Mouse (Mus musculus): ENCODE data around the gene Gm49320. TPM values are rescaled to one million over a fixed set of nuclear protein-coding genes. Genes with fewer than 3 reads are reported as not detected.

Gm49320 gene
- polyA plus RNA-seq, 1 experiment from 2014 or later: 0.68 TPM

DNA sequence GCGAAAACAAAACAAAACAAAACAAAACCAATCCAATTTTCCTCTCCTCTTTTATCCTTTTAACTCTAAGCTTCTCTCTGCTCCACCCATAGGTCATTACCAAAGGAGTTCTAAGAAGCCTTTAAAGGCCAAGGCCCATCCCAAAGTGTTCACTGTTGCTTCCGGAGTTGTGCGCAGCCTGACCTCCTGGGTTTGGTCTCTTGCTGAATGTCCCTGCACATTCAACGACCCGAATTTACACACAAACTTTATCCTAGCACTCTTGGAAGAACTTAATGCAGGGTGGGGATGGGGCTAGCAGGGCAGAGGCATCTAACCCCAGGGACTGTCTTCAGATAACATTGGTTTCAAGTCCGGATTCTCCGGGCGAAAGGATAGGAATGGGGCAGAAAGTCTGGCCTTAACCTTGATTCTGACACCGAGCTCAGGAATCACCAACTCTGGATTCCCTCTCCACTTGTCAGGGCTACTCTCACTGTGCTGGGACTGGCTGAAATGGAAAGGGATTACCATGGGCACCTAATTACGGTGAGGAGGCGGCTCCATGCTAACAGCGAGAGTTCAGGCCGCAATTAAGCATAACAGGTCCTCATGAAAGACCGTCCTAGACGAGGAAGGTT is 741 bp upstream of the Gm49320 start:
- peak overlapping the region; percentile 58 for H3K4me2 ChIP-seq (ENCODE audit: low read depth, severe bottlenecking)
- H3K9ac ChIP-seq (ENCODE audit: low read length): peak overlapping the region; percentile 81
- H3K27ac ChIP-seq (replicated peaks; ENCODE audit: low read depth, low read length): peak overlapping the region; percentile 91
- 23% methylated on average over 15 of the region's 15 CpGs for WGBS
- peak; percentile 41 for DNase-seq (ENCODE audit: low spot score)
- H3K4me3 ChIP-seq (ENCODE audit: low read depth, low read length): peak overlapping the region; percentile 90
- no peaks in the 10 kb centered on the region for H3K27me3 ChIP-seq (ENCODE audit: control insufficient read depth, insufficient read depth, low read length)
- H3K36me3 ChIP-seq (ENCODE audit: control insufficient read depth, insufficient read depth, low read length): peaks cover 4% of the 10 kb centered on the region
- ATAC-seq (ENCODE audit: insufficient number of reproducible peaks, low FRiP score, low TSS enrichment, low read depth): no peak
- H3K9me3 ChIP-seq (ENCODE audit: control insufficient read depth, low read length): no peaks in the 10 kb centered on the region; the same call in 1 of the 2 replicates
- peaks cover 12% of the 10 kb centered on the region for H3K4me1 ChIP-seq (ENCODE audit: control insufficient read depth, insufficient read depth, low read length)

DNA sequence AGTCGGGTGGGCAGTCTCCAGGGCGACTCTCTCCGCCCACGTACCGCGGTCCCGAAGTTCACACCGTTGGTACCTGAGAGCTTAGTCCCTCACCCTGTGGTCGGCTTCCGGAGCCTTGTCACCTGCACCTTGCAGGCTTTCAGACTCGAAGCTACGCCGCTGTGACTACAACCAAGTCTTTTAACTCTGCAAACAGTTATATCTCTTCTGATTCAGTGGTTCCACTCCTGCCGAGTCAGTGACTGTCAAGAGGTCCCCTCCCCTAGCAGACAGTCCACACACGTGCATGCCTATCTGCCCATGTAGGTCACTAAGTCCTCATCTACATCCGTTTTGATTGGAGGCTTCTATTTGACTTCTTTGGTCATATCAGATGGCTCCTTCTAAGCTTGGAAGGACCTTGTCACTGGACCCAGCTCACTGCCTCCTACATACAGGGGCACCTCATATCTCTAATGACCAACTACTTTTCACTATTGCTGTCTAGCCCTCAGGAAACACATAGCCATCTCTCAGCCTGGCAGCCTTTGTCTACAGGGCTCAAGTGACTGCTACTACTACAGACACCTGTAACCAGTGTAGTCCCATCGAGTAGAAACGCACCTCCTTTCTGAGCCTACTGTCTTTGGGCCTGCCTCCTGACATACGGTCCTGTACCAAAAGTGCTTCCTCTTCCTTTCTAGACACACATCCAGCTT is 677 bp downstream of the Gm49320 start:
- 16% methylated on average over 19 of the region's 19 CpGs for WGBS
- DNase-seq (ENCODE audit: low spot score): no peak

DNA sequence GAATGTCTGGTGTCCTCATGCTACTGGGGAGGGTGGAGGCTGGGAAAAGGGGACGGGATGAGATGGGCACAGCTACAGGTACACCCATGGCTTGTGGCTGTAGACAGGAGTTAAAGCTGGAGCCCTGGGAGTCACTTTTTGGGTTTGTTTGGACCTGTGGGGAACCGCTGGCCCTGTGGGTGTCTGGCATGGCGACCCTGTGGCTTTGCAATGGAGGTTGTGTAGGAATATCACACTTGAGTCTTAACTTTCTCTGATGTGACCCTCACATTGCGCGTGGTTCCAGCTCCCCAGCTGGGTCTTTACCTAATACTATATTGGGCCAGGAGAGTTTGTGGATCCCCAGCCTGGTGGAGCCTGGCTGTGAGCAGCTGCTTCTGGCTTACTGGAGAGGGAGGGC is 6.4 kb downstream of the Gm49320 start:
- H3K27me3 ChIP-seq (ENCODE audit: control insufficient read depth, insufficient read depth, low read length): no peaks in the 10 kb centered on the region
- no peak for ATAC-seq (ENCODE audit: insufficient number of reproducible peaks, low FRiP score, low TSS enrichment, low read depth)
- H3K9ac ChIP-seq (ENCODE audit: low read length): no peak overlapping the region
- H3K4me2 ChIP-seq (ENCODE audit: low read depth, severe bottlenecking): no peak overlapping the region
- peaks cover 30% of the 10 kb centered on the region for H3K36me3 ChIP-seq (ENCODE audit: control insufficient read depth, insufficient read depth, low read length)
- no peak for DNase-seq (ENCODE audit: low spot score)
- H3K4me3 ChIP-seq (ENCODE audit: low read depth, low read length): no peak overlapping the region
- no peak overlapping the region for H3K27ac ChIP-seq (replicated peaks; ENCODE audit: low read depth, low read length)
- 92% methylated on average over 5 of the region's 5 CpGs for WGBS
- no peaks in the 10 kb centered on the region; the same call in 1 of the 2 replicates for H3K9me3 ChIP-seq (ENCODE audit: control insufficient read depth, low read length)
- H3K4me1 ChIP-seq (ENCODE audit: control insufficient read depth, insufficient read depth, low read length): peaks cover 10% of the 10 kb centered on the region

More for the DNA sequence above, 677 bp downstream of the Gm49320 start:
- Histone ChIP-seq H3K36me3 (ENCODE audit: control insufficient read depth, insufficient read depth, low read length) (peaks cover 14% of the 10 kb centered on the region), H3K9me3 (ENCODE audit: control insufficient read depth, low read length) (no peaks in the 10 kb centered on the region; the same call in 1 of the 2 replicates), H3K4me1 (ENCODE audit: control insufficient read depth, insufficient read depth, low read length) (peaks cover 12% of the 10 kb centered on the region), H3K27ac (replicated peaks; ENCODE audit: low read depth, low read length) (no peak overlapping the region; the same call in 1 of the 2 replicates), H3K9ac (ENCODE audit: low read length) (peak overlapping the region; percentile 85), H3K27me3 (ENCODE audit: control insufficient read depth, insufficient read depth, low read length) (no peaks in the 10 kb centered on the region), H3K4me3 (ENCODE audit: low read depth, low read length) (peak overlapping the region; percentile 90), H3K4me2 (ENCODE audit: low read depth, severe bottlenecking) (peak overlapping the region; percentile 91)
- peak; percentile 4; the same call in 1 of the 2 replicates for ATAC-seq (ENCODE audit: insufficient number of reproducible peaks, low FRiP score, low TSS enrichment, low read depth)

DNA sequence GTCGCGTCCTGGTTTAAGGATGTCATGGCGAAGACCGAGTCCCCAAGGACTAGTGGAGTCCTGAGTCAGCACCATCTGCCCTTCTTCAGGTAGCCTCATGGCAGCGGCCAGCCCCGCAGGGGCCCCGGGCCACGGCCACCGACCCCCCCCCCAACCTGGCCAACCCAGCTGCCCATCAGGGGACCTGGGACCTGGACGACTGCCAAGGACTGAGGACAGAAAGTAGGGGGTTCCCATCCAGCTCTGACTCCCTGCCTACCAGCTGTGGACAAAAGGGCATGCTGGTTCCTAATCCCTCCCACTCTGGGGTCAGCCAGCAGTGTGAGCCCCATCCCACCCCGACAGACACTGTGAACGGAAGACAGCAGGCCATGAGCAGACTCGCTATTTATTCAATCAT is 7.1 kb downstream of the Gm49320 start:
- Histone ChIP-seq H3K36me3 (ENCODE audit: control insufficient read depth, insufficient read depth, low read length) (peaks cover 30% of the 10 kb centered on the region), H3K4me2 (ENCODE audit: low read depth, severe bottlenecking) (no peak overlapping the region), H3K4me1 (ENCODE audit: control insufficient read depth, insufficient read depth, low read length) (peaks cover 7% of the 10 kb centered on the region; the same call in 1 of the 2 replicates), H3K9me3 (ENCODE audit: control insufficient read depth, low read length) (no peaks in the 10 kb centered on the region; the same call in 1 of the 2 replicates), H3K9ac (ENCODE audit: low read length) (no peak overlapping the region), H3K27me3 (ENCODE audit: control insufficient read depth, insufficient read depth, low read length) (no peaks in the 10 kb centered on the region), H3K27ac (replicated peaks; ENCODE audit: low read depth, low read length) (no peak overlapping the region), H3K4me3 (ENCODE audit: low read depth, low read length) (no peak overlapping the region)
- DNase-seq (ENCODE audit: low spot score) (no peak), ATAC-seq (ENCODE audit: insufficient number of reproducible peaks, low FRiP score, low TSS enrichment, low read depth) (no peak)
- 84% methylated on average over 13 of the region's 13 CpGs for WGBS

GRCm38 (mm10) chr8:4247241-4247640 is 8.6 kb downstream of the Gm49320 start:
- Histone ChIP-seq H3K27ac (replicated peaks; ENCODE audit: low read depth, low read length) (no peak overlapping the region), H3K36me3 (ENCODE audit: control insufficient read depth, insufficient read depth, low read length) (peaks cover 30% of the 10 kb centered on the region), H3K4me3 (ENCODE audit: low read depth, low read length) (no peak overlapping the region), H3K27me3 (ENCODE audit: control insufficient read depth, insufficient read depth, low read length) (no peaks in the 10 kb centered on the region), H3K9ac (ENCODE audit: low read length) (no peak overlapping the region), H3K4me1 (ENCODE audit: control insufficient read depth, insufficient read depth, low read length) (peaks cover 7% of the 10 kb centered on the region; the same call in 1 of the 2 replicates), H3K4me2 (ENCODE audit: low read depth, severe bottlenecking) (no peak overlapping the region), H3K9me3 (ENCODE audit: control insufficient read depth, low read length) (no peaks in the 10 kb centered on the region; the same call in 1 of the 2 replicates)
- ATAC-seq (ENCODE audit: insufficient number of reproducible peaks, low FRiP score, low TSS enrichment, low read depth) (no peak), DNase-seq (ENCODE audit: low spot score) (no peak)
- 88% methylated on average over 8 of the region's 8 CpGs for WGBS

GRCm38 (mm10) chr8:4247951-4248540 is 9.4 kb downstream of the Gm49320 start, which contains the start of gene Tgfbr3l:
Tgfbr3l (plus strand) TSS chr8:4248214.
- Histone ChIP-seq H3K9me3 (ENCODE audit: control insufficient read depth, low read length) (no peaks in the 10 kb centered on the region), H3K9ac (ENCODE audit: low read length) (no peak within 1 kb of the TSS), H3K27me3 (ENCODE audit: control insufficient read depth, insufficient read depth, low read length) (no peaks in the 10 kb centered on the region), H3K27ac (replicated peaks; ENCODE audit: low read depth, low read length) (no peak within 1 kb of the TSS), H3K36me3 (ENCODE audit: control insufficient read depth, insufficient read depth, low read length) (peaks cover 24% of the 10 kb centered on the region), H3K4me1 (ENCODE audit: control insufficient read depth, insufficient read depth, low read length) (peaks cover 7% of the 10 kb centered on the region; the same call in 1 of the 2 replicates), H3K4me3 (ENCODE audit: low read depth, low read length) (no peak within 1 kb of the TSS), H3K4me2 (ENCODE audit: low read depth, severe bottlenecking) (peak within 1 kb of the TSS; percentile 22; the same call in 1 of the 2 replicates)
- whole genome bisulfite sequencing: 79% methylated on average over 15 of the region's 15 CpGs
- no peak for DNase-seq (ENCODE audit: low spot score)
- no peak for ATAC-seq (ENCODE audit: insufficient number of reproducible peaks, low FRiP score, low TSS enrichment, low read depth)

GRCm38 (mm10) chr8:4249213-4249612 is 10.5 kb downstream of the Gm49320 start:
- peak overlapping the region; percentile 22; the same call in 1 of the 2 replicates for H3K4me2 ChIP-seq (ENCODE audit: low read depth, severe bottlenecking)
- H3K4me3 ChIP-seq (ENCODE audit: low read depth, low read length): no peak overlapping the region
- no peak overlapping the region for H3K27ac ChIP-seq (replicated peaks; ENCODE audit: low read depth, low read length)
- DNase-seq (ENCODE audit: low spot score): peak; percentile 70
- H3K36me3 ChIP-seq (ENCODE audit: control insufficient read depth, insufficient read depth, low read length): peaks cover 16% of the 10 kb centered on the region
- H3K9me3 ChIP-seq (ENCODE audit: control insufficient read depth, low read length): no peaks in the 10 kb centered on the region
- H3K27me3 ChIP-seq (ENCODE audit: control insufficient read depth, insufficient read depth, low read length): no peaks in the 10 kb centered on the region
- 13% methylated on average over 29 of the region's 29 CpGs for WGBS
- H3K4me1 ChIP-seq (ENCODE audit: control insufficient read depth, insufficient read depth, low read length): peaks cover 10% of the 10 kb centered on the region
- no peak for ATAC-seq (ENCODE audit: insufficient number of reproducible peaks, low FRiP score, low TSS enrichment, low read depth)
- H3K9ac ChIP-seq (ENCODE audit: low read length): peak overlapping the region; percentile 22; the same call in 1 of the 2 replicates

- Histone ChIP-seq H3K4me3 (ENCODE audit: low read depth, low read length) (no peak overlapping the region), H3K9ac (ENCODE audit: low read length) (peak overlapping the region; percentile 37; the same call in 1 of the 2 replicates), H3K27ac (replicated peaks; ENCODE audit: low read depth, low read length) (no peak overlapping the region), H3K4me2 (ENCODE audit: low read depth, severe bottlenecking) (no peak overlapping the region), H3K9me3 (ENCODE audit: control insufficient read depth, low read length) (no peaks in the 10 kb centered on the region), H3K4me1 (ENCODE audit: control insufficient read depth, insufficient read depth, low read length) (peaks cover 11% of the 10 kb centered on the region), H3K36me3 (ENCODE audit: control insufficient read depth, insufficient read depth, low read length) (peaks cover 11% of the 10 kb centered on the region), H3K27me3 (ENCODE audit: control insufficient read depth, insufficient read depth, low read length) (no peaks in the 10 kb centered on the region)
- WGBS: 30% methylated on average over 26 of the region's 26 CpGs
- ATAC-seq (ENCODE audit: insufficient number of reproducible peaks, low FRiP score, low TSS enrichment, low read depth) (peak; percentile 26; the same call in 1 of the 2 replicates), DNase-seq (ENCODE audit: low spot score) (peak; percentile 89)
Measured at GRCm38 (mm10) chr8:4250306-4250970, 11.8 kb downstream of the Gm49320 start.
